Mouse (Mus musculus) brain, embryonic 14.5 days (tissue): ENCODE data around the gene Dcaf15.

Source experiments
- CTCF ChIP-seq: fragments of 200-500 bp; IDR thresholded peaks from 2 replicates; pipeline ENCODE4 v1.5.1; 2012; ENCODE audit warnings: inconsistent platforms, mild to moderate bottlenecking, moderate library complexity, borderline replicate concordance; ENCODE audit not compliant: insufficient read depth, insufficient read length; ENCODE audit errors: extremely low read depth
- POLR2A ChIP-seq: fragments of 200-500 bp; IDR thresholded peaks from 2 replicates; pipeline ENCODE4 v1.6.1; 2012; ENCODE audit warnings: mild to moderate bottlenecking, inconsistent platforms, borderline replicate concordance; ENCODE audit not compliant: poor library complexity, insufficient read depth, insufficient read length, severe bottlenecking; ENCODE audit errors: extremely low read depth

GRCm38 (mm10) chr8:84070667-84071066, 33.9 kb downstream of the Dcaf15 start:
- no peak for TF ChIP-seq CTCF
- no peak for TF ChIP-seq POLR2A
